Mouse (Mus musculus) left cerebral cortex, adult 8-10 months (tissue): ENCODE measurements around the gene Eng. TPM values are rescaled to one million over a fixed set of nuclear protein-coding genes. Genes with fewer than 3 reads are reported as not detected.

Experiments
- DNase-seq, 2 experiments: peaks; one replicate each; pipeline ENCODE4 v3.0.0; 2022; ENCODE audit warnings: low spot score in 2 of 2
- total RNA-seq, 4 experiments: library from RNA; stranded (reverse); gene quantifications; 2 replicates each; pipeline ENCODE4 v1.2.4; 2022

Eng gene
- total RNA-seq, 4 experiments from 2014 or later = 19.5 to 22.0 (median 21.4) TPM

GRCm38 (mm10) chr2:32709521-32710137, 63.2 kb downstream of the Eng start:
- no peak for DNase-seq

- no peak for DNase-seq
Observed at GRCm38 (mm10) chr2:32710425-32710824, 64.0 kb downstream of the Eng start.

GRCm38 (mm10) chr2:32711301-32712056, 65.1 kb downstream of the Eng start:
- DNase-seq = no peak

DNA sequence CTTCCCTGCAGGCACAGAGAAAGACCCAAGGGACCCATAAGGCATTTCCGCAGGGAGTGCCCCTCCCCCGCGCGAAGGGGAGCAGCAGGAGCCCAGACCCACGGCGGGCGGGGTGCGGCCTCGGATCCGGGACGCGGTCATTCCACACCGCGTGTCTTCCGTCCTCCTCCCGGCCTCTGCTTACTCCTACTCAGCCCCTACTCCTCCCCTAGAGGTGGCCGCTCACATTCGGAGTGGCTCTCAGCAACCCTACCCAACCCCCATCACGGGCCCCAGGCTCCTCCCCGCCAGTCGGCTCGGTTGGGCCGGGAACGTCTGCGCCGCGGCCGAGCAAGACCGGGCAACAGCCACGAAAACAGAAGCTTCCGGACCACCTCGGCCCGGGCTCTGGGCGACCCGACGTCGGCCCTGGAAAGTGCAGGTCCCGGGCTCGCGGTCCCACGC, 65.7 kb downstream of the Eng start:
- DNase-seq = no peak

DNA sequence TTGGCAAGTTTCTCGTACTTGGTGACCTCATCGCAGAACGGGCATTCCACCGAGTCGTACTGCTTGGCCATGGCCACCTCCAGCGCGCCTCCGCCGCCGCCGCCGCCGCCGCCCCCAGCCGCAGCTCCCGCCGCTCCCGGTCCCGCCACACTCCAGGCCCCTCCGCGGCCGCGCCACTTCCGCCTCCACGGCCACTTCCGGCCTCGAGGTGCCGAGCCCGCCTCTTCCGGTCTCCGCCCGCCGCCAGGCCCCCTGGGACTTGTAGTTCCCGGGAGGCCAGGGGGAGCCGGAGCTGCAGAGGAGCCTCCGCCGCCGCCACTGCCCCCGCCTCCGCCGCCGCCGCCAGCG, 66.2 kb downstream of the Eng start:
- peak in 1 of 2 experiments; percentile 91 for DNase-seq

- DNase-seq = peak; percentile 86 to 88
Observed at GRCm38 (mm10) chr2:32712934-32713817, 66.8 kb downstream of the Eng start, which contains the start of gene Cdk9. Gene Cdk9 (minus strand): TSS chr2:32713076.

DNA sequence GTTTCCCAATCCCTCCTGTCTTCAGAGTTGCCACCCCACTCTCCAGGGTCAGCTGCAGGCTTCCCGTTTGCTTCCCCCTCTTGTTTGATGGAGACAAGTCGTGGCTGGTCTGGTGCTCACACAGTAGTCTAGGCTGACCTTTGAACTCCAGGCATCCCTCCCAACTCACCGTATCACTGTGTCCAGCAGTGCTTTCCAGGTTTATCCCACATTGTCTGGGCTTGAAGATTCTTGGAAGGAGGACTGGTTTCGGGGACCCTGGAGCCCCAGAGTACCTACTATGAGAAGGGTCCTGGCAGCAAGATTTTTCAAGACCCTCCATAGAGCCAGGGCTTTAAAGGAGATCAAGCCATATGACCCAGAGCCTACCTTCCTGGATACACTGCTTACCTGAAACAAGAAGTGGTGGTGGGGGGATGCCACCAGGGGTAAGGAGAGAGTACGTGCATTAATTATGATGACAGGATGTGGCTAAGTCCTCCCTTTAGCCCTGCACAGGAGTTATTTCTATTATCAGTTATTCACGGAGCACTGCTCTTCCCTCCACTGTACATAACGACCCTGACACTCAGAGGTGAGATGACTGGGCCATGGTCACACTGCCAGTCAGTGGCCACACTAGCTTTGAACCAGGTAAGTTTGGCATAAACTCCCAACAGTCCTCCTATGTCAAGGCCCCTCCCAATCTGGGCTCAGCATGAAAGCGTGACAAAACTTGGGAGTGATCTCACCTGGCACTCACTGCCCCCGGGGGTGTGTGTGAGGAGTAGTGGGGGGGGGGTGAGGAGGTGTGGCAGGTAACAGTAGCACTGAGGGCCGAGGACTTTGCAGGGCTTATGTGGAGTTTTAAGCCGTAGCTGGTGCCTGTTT, 68.0 kb downstream of the Eng start:
- no peak for DNase-seq

- DNase-seq = no peak
Observed at GRCm38 (mm10) chr2:32714987-32715425, 68.6 kb downstream of the Eng start.

DNA sequence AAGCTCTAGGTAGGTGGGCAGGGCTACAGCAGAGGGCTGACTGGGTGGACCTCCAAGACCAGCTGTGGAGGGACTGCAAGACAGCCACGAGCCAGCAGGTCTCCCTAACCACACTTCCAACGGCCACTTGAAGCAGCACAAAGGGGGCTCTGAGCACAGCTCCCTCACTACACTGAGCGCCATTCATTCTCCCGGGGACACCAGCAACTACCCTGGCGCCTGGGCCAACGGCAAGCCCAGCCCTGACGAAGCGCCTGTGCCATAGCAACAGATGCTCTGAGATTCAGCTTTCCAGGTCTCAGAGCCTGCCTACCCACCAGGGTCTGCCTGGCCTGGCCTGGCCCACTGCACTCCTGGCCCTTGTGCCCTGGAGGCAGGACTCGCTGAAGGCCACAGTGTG, 72.4 kb downstream of the Eng start:
- no peak for DNase-seq

- no peak for DNase-seq
Observed at GRCm38 (mm10) chr2:32720053-32720452, 73.7 kb downstream of the Eng start.

- no peak for DNase-seq
Observed at GRCm38 (mm10) chr2:32720681-32721229, 74.4 kb downstream of the Eng start, which contains the start of gene Sh2d3c. Gene Sh2d3c (plus strand): TSS chr2:32721055.

- no peak for DNase-seq
Observed at GRCm38 (mm10) chr2:32722046-32722445, 75.7 kb downstream of the Eng start.

GRCm38 (mm10) chr2:32722581-32722980, 76.2 kb downstream of the Eng start:
- DNase-seq = no peak

DNA sequence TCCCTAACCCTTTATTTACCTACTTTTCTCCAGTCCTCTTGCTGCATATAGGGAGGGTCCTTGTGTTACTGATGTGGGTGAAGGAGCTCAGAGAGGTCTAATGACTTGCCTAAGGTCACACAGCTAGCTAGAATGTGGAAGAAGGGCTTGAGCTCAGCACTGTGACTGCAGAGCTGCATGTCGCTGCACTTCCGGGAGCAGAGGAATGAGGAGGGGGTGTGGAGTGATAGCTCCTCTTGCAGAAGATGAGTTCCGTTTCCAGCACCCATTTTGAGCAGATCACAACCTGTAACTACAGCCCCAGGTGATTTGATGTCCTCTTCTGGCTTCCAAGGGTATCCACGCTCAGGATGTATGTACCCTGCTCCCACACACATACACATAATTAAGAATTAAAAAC, 77.8 kb downstream of the Eng start:
- no peak for DNase-seq

DNA sequence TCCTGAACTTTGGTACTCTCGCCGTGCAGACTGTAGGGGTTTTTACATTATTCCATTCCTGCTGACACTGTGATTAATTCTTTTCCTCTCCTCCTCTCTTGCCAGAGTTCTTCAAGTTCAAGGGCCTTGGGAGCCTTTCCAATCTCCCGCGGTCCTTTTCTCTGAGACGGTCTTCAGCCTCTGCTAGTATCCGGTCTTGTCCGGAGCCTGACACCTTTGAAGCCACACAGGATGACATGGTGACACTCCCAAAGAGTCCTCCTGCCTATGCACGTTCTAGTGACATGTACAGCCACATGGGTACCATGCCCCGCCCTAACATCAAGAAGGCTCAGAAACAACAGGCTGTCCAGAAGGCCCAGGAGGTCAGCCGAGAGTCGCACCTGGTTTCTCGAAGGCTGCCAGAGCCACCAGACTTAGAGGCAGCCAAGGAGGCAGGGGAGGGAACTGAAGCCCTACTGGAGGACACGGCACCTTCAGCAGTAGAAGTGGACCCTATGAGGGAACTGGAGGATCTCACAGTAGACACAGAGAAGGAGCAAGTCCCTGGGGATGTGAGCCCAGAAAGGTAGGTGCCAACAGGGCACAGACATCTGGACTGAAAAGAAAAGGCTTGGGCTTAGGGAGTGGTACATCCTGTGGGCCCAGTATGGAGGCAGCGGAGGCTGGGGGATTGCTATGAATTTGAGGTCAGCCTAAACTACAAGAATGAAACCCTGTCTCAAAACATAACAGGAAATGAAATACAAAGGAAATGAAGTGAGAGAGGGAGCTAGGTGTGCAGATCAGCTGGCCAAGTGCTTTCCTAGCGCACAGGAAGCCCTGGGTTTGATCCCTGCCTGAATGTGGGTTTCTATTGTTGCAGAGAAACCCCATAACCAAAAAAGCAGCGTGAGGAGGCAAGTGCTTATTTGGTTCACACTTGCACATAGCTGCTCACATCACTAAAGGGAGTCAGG, 78.7 kb downstream of the Eng start:
- DNase-seq = no peak

DNA sequence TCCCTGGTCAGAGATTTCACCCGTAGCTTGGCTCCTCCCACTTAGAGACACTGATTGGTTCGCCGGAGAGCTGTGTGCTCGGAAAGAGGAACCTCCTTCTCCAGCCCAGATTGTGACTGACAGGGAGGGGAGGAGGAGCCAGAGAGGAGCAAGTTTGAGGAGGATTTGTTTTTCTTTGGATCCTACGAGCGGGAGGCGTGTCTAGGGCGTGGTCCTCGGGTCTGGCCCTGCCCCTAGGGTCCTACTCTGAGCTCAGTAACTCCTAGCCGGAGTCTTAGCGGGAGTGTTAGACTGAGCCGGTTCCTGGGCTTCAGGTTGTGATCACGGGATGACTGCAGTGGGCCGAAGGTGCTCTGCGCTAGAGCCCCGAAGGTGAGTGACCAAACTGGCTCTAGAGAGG, 81.0 kb downstream of the Eng start:
- DNase-seq = peak; percentile 51 to 82

- DNase-seq = no peak
Observed at GRCm38 (mm10) chr2:32728463-32728862, 82.1 kb downstream of the Eng start.

GRCm38 (mm10) chr2:32729547-32729946, 83.2 kb downstream of the Eng start:
- DNase-seq = no peak

- DNase-seq = no peak
Observed at GRCm38 (mm10) chr2:32730854-32731253, 84.5 kb downstream of the Eng start.
